Mouse (Mus musculus) forebrain, postnatal 0 days (tissue): ENCODE data around the gene BC037034. TPM values are rescaled to one million over a fixed set of nuclear protein-coding genes. Genes with fewer than 3 reads are reported as not detected.
A peak's percentile ranks its signal among the peaks of the same experiment; 100 is the strongest.

ENCODE experiments used
- ATAC-seq: fragments of 200-750 bp; cut with Nextera tagmentation; 2 replicates; pipeline ENCODE4 v1.8.0; 2017; ENCODE audit warnings: mild to moderate bottlenecking, moderate library complexity
- DNase-seq: peaks from one replicate; pipeline ENCODE4 v3.0.0-alpha.2; 2015
- H3K27ac ChIP-seq: fragments of 300-500 bp; sonication (generic); 2 replicates; pipeline ENCODE4 v1.5.1; 2014; ENCODE audit warnings: low read depth, mild to moderate bottlenecking, antibody characterized with exemption, low read length, moderate library complexity, mixed read lengths
- H3K27me3 ChIP-seq: fragments of 300-500 bp; sonication (generic); 2 replicates; pipeline ENCODE4 v1.6.1; 2014; ENCODE audit warnings: mild to moderate bottlenecking, low read length, mixed read lengths; ENCODE audit not compliant: insufficient read depth
- H3K36me3 ChIP-seq: fragments of 300-500 bp; sonication (generic); 2 replicates; pipeline ENCODE4 v1.6.1; 2014; ENCODE audit warnings: mild to moderate bottlenecking, moderate library complexity; ENCODE audit not compliant: insufficient read depth
- H3K4me1 ChIP-seq: fragments of 300-500 bp; sonication (generic); 2 replicates; pipeline ENCODE4 v1.6.1; 2014; ENCODE audit warnings: antibody characterized with exemption; ENCODE audit not compliant: insufficient read depth
- H3K4me2 ChIP-seq: fragments of 300-500 bp; sonication (generic); 2 replicates; pipeline ENCODE4 v1.6.1; 2014; ENCODE audit warnings: low read depth, mild to moderate bottlenecking, moderate library complexity
- H3K4me3 ChIP-seq: fragments of 300-500 bp; sonication (generic); 2 replicates; pipeline ENCODE4 v1.5.1; 2014; ENCODE audit warnings: low read depth, low read length, mixed read lengths
- H3K9ac ChIP-seq: fragments of 300-500 bp; sonication (generic); 2 replicates; pipeline ENCODE4 v1.6.1; 2014; ENCODE audit warnings: mild to moderate bottlenecking
- H3K9me3 ChIP-seq: fragments of 300-500 bp; sonication (generic); 2 replicates; pipeline ENCODE4 v1.6.1; 2016; ENCODE audit warnings: low read length
- CTCF ChIP-seq: sonication (generic); IDR thresholded peaks from 2 replicates; pipeline ENCODE4 v1.5.1; 2016; ENCODE audit warnings: antibody characterized with exemption, control low read depth, low read depth
- WGBS: fragments of 180-500 bp; shearing (Covaris S2); extraction: QIAGEN DNeasy Blood & Tissue Kit; methylation state at CpG from one replicate; pipeline ENCODE4 v1.1.7; 2014; 5-methylcytosine and 5-hydroxymethylcytosine counted together
- polyA plus RNA-seq: library from polyadenylated mRNA; unstranded; fragments of >200 nt; fragmentation: Nextera tagmentation; extraction: Ambion mirVana; gene quantifications from 2 replicates; pipeline ENCODE4 v1.2.1, GENCODE M21; 2015
- total RNA-seq: library from RNA; depleted of rRNA; stranded (reverse); fragments of >200 nt; gene quantifications from 2 replicates; pipeline ENCODE4 v1.2.3, GENCODE M21; 2014

The BC037034 gene
- total and polyA plus RNA-seq, 2 experiments from 2014 or later = 16.1 to 59.6 TPM

DNA sequence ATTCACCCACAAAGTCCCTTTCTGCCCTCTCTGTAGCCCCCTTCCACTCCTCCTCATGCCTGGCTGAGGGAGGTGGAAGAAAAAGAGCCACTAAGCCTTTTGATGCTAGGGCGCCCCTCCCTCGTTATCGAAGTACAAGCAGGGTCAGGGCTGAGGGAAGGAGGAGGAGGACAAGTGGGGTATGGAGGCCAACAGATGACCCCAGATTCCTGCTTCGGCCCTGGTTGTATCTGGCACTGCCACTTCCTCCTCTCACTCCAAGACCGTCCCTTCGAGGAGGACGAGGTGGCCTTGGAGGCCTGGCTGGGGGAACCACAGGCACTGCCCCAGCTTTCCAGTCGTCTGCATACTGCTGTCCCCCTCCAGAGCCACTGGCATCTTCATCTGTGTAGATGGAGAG, 10.4 kb upstream of the BC037034 start:
- H3K27ac ChIP-seq = no peak overlapping the region
- no peak overlapping the region for H3K4me2 ChIP-seq
- H3K9ac ChIP-seq = no peak overlapping the region
- no peak for TF ChIP-seq CTCF
- ATAC-seq (no peak), DNase-seq (no peak)
- H3K36me3 ChIP-seq = peaks cover 13% of the 10 kb centered on the region; the same call in 1 of the 2 replicates
- H3K9me3 ChIP-seq = no peaks in the 10 kb centered on the region
- no peaks in the 10 kb centered on the region for H3K27me3 ChIP-seq
- H3K4me1 ChIP-seq = peaks cover 28% of the 10 kb centered on the region; the same call in 1 of the 2 replicates
- no peak overlapping the region for H3K4me3 ChIP-seq
- WGBS = 60% methylated on average over 8 of the region's 8 CpGs

DNA sequence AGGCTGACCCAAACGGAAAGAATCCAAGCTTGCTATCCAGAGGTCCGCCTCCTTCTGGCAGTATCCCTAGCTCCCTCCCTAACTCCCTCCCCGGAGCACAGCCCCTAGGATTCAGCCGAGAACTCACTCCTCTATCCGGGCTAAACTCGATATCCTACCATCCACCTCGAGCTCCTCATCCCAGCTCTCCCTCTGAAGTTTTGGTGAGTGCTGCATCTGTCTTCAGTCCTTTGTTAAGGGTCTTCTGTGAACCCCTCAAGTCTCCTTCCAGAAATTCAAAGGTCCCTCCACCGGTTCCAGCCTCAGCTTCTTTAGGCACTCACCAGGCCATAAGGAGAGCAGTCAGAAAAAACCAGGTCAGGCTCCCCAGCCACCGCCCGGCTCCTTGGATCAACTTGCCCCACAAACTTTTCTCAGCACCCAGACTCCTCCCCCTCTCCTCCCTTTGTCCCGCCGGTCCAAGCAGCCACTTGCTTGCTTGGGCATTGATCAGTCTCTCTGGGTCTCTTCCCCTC, 8.6 kb upstream of the BC037034 start, which contains the start of gene Gal3st4:
Gal3st4 (minus strand) TSS at position 432 of the 515 bp plus-strand sequence.
- peak; percentile 17 for DNase-seq
- Histone ChIP-seq H3K9me3 (no peaks in the 10 kb centered on the region), H3K4me3 (no peak within 1 kb of the TSS), H3K4me1 (peaks cover 19% of the 10 kb centered on the region; the same call in 1 of the 2 replicates), H3K27ac (no peak within 1 kb of the TSS), H3K36me3 (peaks cover 13% of the 10 kb centered on the region; the same call in 1 of the 2 replicates), H3K27me3 (no peaks in the 10 kb centered on the region), H3K4me2 (0 out of 2 replicates have a peak within 1 kb of the TSS, but pooled peaks have one; percentile 15), H3K9ac (peak within 1 kb of the TSS; percentile 10; the same call in 1 of the 2 replicates)
- no peak for TF ChIP-seq CTCF
- under 1% methylated on average over 12 of the region's 12 CpGs for WGBS
- peak; percentile 24; the same call in 1 of the 2 replicates for ATAC-seq

DNA sequence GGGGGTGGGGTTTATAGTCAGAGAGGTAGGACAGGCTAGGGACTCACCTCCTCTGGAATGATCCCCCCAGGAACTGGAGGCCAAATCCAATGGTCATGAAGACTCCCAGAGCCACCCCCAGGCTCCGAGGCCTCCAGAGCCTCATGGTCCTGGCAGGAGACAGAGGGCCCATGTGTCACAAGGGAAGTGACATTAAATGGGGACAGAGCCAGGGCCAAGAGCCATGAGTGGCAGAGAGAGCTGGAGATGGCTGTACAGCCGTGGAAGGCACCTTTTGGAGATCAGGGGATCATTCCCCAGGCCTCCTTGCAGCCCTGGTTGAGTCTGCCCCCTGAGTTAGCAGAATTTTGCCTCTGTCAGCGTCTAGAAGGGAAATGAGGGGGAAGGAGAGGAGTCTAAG, 7.4 kb upstream of the BC037034 start:
- peaks cover 4% of the 10 kb centered on the region; the same call in 1 of the 2 replicates for H3K36me3 ChIP-seq
- no peaks in the 10 kb centered on the region for H3K9me3 ChIP-seq
- H3K9ac ChIP-seq = no peak overlapping the region
- WGBS = 54% methylated on average over 3 of the region's 3 CpGs
- 0 out of 2 replicates have a peak, but pooled peaks cover 9% of the 10 kb centered on the region for H3K4me1 ChIP-seq
- TF ChIP-seq CTCF = no peak
- no peak overlapping the region for H3K4me2 ChIP-seq
- no peak for DNase-seq
- no peak overlapping the region for H3K27ac ChIP-seq
- no peak overlapping the region for H3K4me3 ChIP-seq
- ATAC-seq = no peak
- H3K27me3 ChIP-seq = no peaks in the 10 kb centered on the region

DNA sequence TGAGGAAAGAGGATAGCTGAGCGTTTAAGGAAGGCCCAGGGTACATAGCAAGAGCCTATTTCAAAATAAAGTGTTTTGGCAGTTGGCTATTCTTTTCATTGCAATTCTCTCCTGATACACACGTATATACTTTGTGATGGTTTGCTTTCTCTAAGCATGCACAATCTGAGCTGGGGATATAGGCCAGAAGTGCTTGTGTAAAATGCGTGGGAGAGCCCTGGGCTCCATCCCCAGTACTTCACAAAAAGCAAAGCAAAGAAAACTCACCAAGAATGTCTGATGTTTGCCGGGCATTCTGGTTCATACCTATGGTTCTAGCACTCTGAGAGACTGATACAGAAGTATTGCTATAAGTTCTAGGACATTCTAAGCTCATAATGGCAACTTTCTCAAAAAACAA, 5.1 kb upstream of the BC037034 start:
- ATAC-seq (no peak), DNase-seq (no peak)
- Histone ChIP-seq H3K9me3 (no peaks in the 10 kb centered on the region), H3K4me2 (no peak overlapping the region), H3K27me3 (no peaks in the 10 kb centered on the region), H3K4me3 (no peak overlapping the region), H3K4me1 (peaks cover 6% of the 10 kb centered on the region; the same call in 1 of the 2 replicates), H3K36me3 (no peaks in the 10 kb centered on the region), H3K9ac (no peak overlapping the region), H3K27ac (no peak overlapping the region)
- 84% methylated on average over 4 of the region's 4 CpGs for WGBS
- TF ChIP-seq CTCF = no peak

DNA sequence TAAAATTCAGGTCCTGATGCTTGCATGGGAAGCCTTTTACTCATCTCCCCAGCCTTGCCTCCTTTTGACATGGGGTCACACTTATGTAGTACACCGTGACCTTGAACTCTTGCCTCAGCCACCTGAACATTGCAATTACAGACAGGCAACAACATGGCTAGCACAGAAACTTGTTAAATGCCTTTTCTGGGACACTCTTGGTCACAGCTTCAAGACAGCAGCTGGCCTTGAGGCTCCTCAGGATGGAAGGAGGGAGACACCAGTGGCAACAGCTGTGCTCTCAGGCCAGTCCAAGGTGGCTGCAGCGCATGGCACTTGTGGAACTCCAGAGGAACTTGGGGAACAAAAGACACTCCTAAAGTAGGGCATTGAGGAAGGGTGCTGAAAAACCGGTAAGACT, 3.3 kb upstream of the BC037034 start:
- no peak overlapping the region for H3K4me3 ChIP-seq
- no peak overlapping the region for H3K4me2 ChIP-seq
- H3K4me1 ChIP-seq = peaks cover 14% of the 10 kb centered on the region
- ATAC-seq = no peak
- H3K27me3 ChIP-seq = no peaks in the 10 kb centered on the region
- peaks cover 2% of the 10 kb centered on the region for H3K36me3 ChIP-seq
- DNase-seq = no peak
- no peak overlapping the region for H3K27ac ChIP-seq
- H3K9ac ChIP-seq = no peak overlapping the region
- no peaks in the 10 kb centered on the region for H3K9me3 ChIP-seq
- WGBS = 88% methylated on average over 3 of the region's 3 CpGs
- TF ChIP-seq CTCF = no peak

DNA sequence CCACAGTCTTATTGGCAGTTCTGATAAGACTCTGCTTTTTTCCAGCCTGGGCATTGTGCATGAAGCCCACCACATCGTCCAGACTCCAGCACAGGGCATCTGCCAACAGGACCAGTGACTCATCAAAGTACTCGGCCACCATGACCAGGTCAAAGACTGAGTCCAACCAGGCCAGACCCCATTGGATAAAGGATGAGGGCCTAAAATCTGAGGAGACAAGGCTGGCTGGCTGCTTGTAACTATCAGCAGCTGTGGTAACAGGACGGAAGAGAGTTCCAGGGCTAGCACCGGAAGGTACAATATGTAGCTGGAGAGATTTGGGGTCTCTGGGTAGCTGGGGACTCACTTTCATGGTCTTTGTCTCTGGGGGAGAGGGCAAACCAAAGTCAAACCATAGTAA, 1.9 kb upstream of the BC037034 start:
- Histone ChIP-seq H3K9ac (no peak overlapping the region), H3K27me3 (no peaks in the 10 kb centered on the region), H3K36me3 (peaks cover 16% of the 10 kb centered on the region), H3K4me3 (no peak overlapping the region), H3K4me1 (peaks cover 14% of the 10 kb centered on the region), H3K4me2 (no peak overlapping the region), H3K27ac (no peak overlapping the region), H3K9me3 (no peaks in the 10 kb centered on the region)
- 95% methylated on average over 4 of the region's 4 CpGs for WGBS
- no peak for TF ChIP-seq CTCF
- ATAC-seq (no peak), DNase-seq (no peak)

DNA sequence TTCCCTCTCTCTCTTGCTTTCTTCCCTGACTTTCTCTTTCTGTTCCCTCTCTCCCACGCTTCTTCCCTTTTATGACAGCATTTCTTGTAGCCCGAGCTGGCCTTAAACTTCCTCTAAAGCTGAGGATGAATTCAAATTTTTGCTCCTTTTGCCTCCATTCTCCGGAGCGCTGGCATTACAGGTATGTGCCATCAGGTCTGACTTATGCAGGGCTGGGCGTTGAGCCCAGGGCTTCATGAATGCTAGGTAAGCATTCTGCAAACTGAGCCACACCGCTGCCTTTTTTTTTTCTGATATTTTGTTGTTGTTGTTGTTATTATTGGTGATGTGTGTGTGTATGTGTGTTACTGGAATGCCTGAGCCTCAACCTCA, 360 bp upstream of the BC037034 start:
- ATAC-seq = no peak; the same call in 1 of the 2 replicates

More for the DNA sequence above, 360 bp upstream of the BC037034 start:
- peaks cover 31% of the 10 kb centered on the region for H3K36me3 ChIP-seq
- H3K4me1 ChIP-seq = peaks cover 14% of the 10 kb centered on the region
- DNase-seq = no peak
- peak overlapping the region; percentile 78 for H3K27ac ChIP-seq
- no peak for TF ChIP-seq CTCF
- 12% methylated on average over 6 of the region's 6 CpGs for WGBS
- peak overlapping the region; percentile 91 for H3K4me2 ChIP-seq
- H3K27me3 ChIP-seq = no peaks in the 10 kb centered on the region
- peak overlapping the region; percentile 78 for H3K9ac ChIP-seq
- peak overlapping the region; percentile 71 for H3K4me3 ChIP-seq
- H3K9me3 ChIP-seq = no peaks in the 10 kb centered on the region
